In the genomic region with DNA sequence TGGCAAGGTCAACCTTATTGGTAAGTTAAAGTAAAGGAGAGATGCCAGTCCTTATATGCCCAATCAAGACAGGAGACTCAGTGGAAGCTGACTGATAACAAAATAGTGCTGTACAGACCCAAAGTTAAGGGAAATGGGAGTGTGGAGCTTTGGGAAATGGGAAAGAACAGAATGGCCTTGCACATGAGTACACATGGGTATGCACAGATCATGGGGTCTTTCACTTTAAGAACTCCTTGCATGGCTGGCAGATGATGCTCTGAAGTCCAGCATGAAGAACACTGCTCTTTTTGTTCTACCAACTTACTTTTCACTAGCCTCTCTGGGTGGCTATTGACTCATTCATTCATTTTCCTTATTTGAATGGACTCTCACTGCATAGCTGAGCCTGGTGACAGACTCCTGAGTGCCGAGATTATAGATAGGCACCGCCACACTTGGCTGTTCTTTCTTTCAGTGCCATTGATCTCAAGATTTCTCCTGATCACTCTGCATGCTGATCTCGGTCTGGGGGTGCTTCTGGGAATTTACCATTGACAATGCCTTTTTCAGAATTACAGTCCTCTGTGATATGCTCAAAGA, we compare ENCODE assay signal across 25 mouse cellular contexts.
DNase-seq lines count a peak whose midpoint lies in the region; ATAC-seq and TF ChIP-seq lines count a peak whose summit lies in the region.
"Had no signal": no experiment of that assay in that cellular context is flagged by ENCODE, and none has a peak within 500 bp of the region (broad histone marks: within the 10 kb centered on the region; RNA-seq: fewer than 3 reads in every experiment).

No protein-coding gene starts in this region.

- no peak overlapping the region for H3K4me2 ChIP-seq in midbrain, embryonic 11.5 days
- 0 out of 2 replicates have a peak overlapping the region, but pooled peaks have one; percentile 3 for H3K4me2 ChIP-seq in hindbrain, postnatal 0 days (ENCODE audit: low read depth, low read length)
- H3K4me2 ChIP-seq in neural tube, embryonic 14.5 days (ENCODE audit: low read depth, low read length) = no peak overlapping the region
- H3K4me2 ChIP-seq: neural tube, embryonic 13.5 days; stomach, embryonic 15.5 days had no signal

- no peaks in the 10 kb centered on the region for H3K27me3 ChIP-seq in midbrain, embryonic 11.5 days (ENCODE audit: control insufficient read depth, insufficient read depth, low read length)
- no peaks in the 10 kb centered on the region for H3K27me3 ChIP-seq in midbrain, embryonic 10.5 days (ENCODE audit: low read depth, poor library complexity, severe bottlenecking)
- no peaks in the 10 kb centered on the region for H3K27me3 ChIP-seq in hindbrain, postnatal 0 days (ENCODE audit: insufficient read depth, low read length)
- H3K27me3 ChIP-seq in neural tube, embryonic 14.5 days (ENCODE audit: control insufficient read depth, insufficient read depth, low read length) = no peaks in the 10 kb centered on the region
- H3K27me3 ChIP-seq: neural tube, embryonic 13.5 days; stomach, embryonic 15.5 days had no signal

- no peak for TF ChIP-seq CTCF in hindbrain, postnatal 0 days (IDR thresholded peaks at IDR 0.05; ENCODE audit: low read depth)

- no peaks in the 10 kb centered on the region for H3K36me3 ChIP-seq in midbrain, embryonic 11.5 days (ENCODE audit: control insufficient read depth, insufficient read depth, low read length)
- H3K36me3 ChIP-seq in midbrain, embryonic 10.5 days = no peaks in the 10 kb centered on the region
- H3K36me3 ChIP-seq in hindbrain, postnatal 0 days (ENCODE audit: insufficient read depth, low read length) = no peaks in the 10 kb centered on the region
- H3K36me3 ChIP-seq in neural tube, embryonic 14.5 days (ENCODE audit: control insufficient read depth, insufficient read depth, low read length) = no peaks in the 10 kb centered on the region
- H3K36me3 ChIP-seq: heart, embryonic 10.5 days; neural tube, embryonic 13.5 days; stomach, embryonic 15.5 days had no signal

- ATAC-seq in midbrain, embryonic 11.5 days (ENCODE audit: low FRiP score) = peak; percentile 70
- ATAC-seq in hindbrain, postnatal 0 days = peak; percentile 81
- ATAC-seq in neural tube, embryonic 14.5 days (ENCODE audit: low read depth) = peak; percentile 73; the same call in 1 of the 2 replicates
- ATAC-seq: activated CD4-positive, CD25-positive, alpha-beta regulatory T cell, adult 4 months; CD4-positive, CD25-positive, alpha-beta regulatory T cell, adult 4 months had no signal

- 17% methylated on average over 3 of the region's 3 CpGs for WGBS in midbrain, embryonic 11.5 days
- WGBS in midbrain, embryonic 10.5 days = 29% methylated on average over 3 of the region's 3 CpGs
- 20% methylated on average over 3 of the region's 3 CpGs for WGBS in hindbrain, postnatal 0 days
- WGBS in neural tube, embryonic 14.5 days = 17% methylated on average over 3 of the region's 3 CpGs

- H3K9ac ChIP-seq in midbrain, embryonic 11.5 days (ENCODE audit: low read length) = no peak overlapping the region
- H3K9ac ChIP-seq in hindbrain, postnatal 0 days (replicated peaks; ENCODE audit: low read length) = no peak overlapping the region
- H3K9ac ChIP-seq in neural tube, embryonic 14.5 days (replicated peaks; ENCODE audit: low read depth, low read length) = no peak overlapping the region
- H3K9ac ChIP-seq: liver, embryonic 14.5 days; neural tube, embryonic 13.5 days; stomach, embryonic 15.5 days had no signal

- peaks cover 4% of the 10 kb centered on the region for H3K4me1 ChIP-seq in midbrain, embryonic 11.5 days (ENCODE audit: control insufficient read depth, insufficient read depth, low read length)
- H3K4me1 ChIP-seq in midbrain, embryonic 10.5 days = peaks cover 7% of the 10 kb centered on the region
- H3K4me1 ChIP-seq in hindbrain, postnatal 0 days (ENCODE audit: insufficient read depth, low read length) = no peaks in the 10 kb centered on the region
- no peaks in the 10 kb centered on the region; the same call in 1 of the 2 replicates for H3K4me1 ChIP-seq in neural tube, embryonic 14.5 days (ENCODE audit: control insufficient read depth, insufficient read depth, low read length)
- H3K4me1 ChIP-seq: heart, embryonic 10.5 days; stomach, embryonic 15.5 days had no signal

- peak; percentile 8 for DNase-seq in embryo, embryonic 11 days
- no peak for DNase-seq in embryo, embryonic 9.5 days (ENCODE audit: extremely low spot score)
- DNase-seq in midbrain, embryonic 11.5 days (ENCODE audit: low spot score, missing footprints) = no peak
- DNase-seq in midbrain, embryonic 10.5 days (ENCODE audit: low spot score) = no peak
- DNase-seq in hindbrain, postnatal 0 days (ENCODE audit: low spot score) = peak; percentile 37
- DNase-seq in left cerebral cortex, postnatal 14 days (ENCODE audit: low spot score in 2 of 2) = no peak
- DNase-seq in spleen, postnatal 14 days (ENCODE audit: low spot score in 2 of 2) = no peak
- DNase-seq: adrenal gland, postnatal 25 days; cerebellum, adult 8-10 months; gastrocnemius, postnatal 36 days; kidney, adult 11 months; kidney, postnatal 10 days; layer of hippocampus, postnatal 36 days; right cerebral cortex, postnatal 25 days; thymus, adult 18-20 months; thymus, postnatal 4 days had no signal

- H3K27ac ChIP-seq in midbrain, embryonic 11.5 days (ENCODE audit: low read depth, low read length) = no peak overlapping the region
- no peak overlapping the region for H3K27ac ChIP-seq in midbrain, embryonic 10.5 days (replicated peaks)
- no peak overlapping the region for H3K27ac ChIP-seq in hindbrain, postnatal 0 days
- 0 out of 2 replicates have a peak overlapping the region, but pooled peaks have one; percentile 24 for H3K27ac ChIP-seq in neural tube, embryonic 14.5 days (ENCODE audit: low read depth, low read length)
- H3K27ac ChIP-seq: heart, embryonic 10.5 days; layer of hippocampus, adult 2 months; liver, embryonic 14.5 days; macrophage; neural tube, embryonic 13.5 days; stomach, embryonic 15.5 days had no signal

- H3K9me3 ChIP-seq in midbrain, embryonic 11.5 days (ENCODE audit: control insufficient read depth, low read length) = no peaks in the 10 kb centered on the region
- H3K9me3 ChIP-seq in midbrain, embryonic 10.5 days (replicated peaks) = no peaks in the 10 kb centered on the region
- H3K9me3 ChIP-seq in hindbrain, postnatal 0 days (ENCODE audit: low read length) = no peaks in the 10 kb centered on the region
- no peaks in the 10 kb centered on the region for H3K9me3 ChIP-seq in neural tube, embryonic 14.5 days (ENCODE audit: control insufficient read depth, low read length)
- H3K9me3 ChIP-seq: heart, embryonic 10.5 days; neural tube, embryonic 13.5 days; stomach, embryonic 15.5 days had no signal

- intact Hi-C loops in left cerebral cortex, postnatal 14 days (cut with DNase I) = no loop called here

- H3K4me3 ChIP-seq in midbrain, embryonic 11.5 days (ENCODE audit: low read depth, low read length) = no peak overlapping the region
- H3K4me3 ChIP-seq in midbrain, embryonic 10.5 days = no peak overlapping the region
- H3K4me3 ChIP-seq in hindbrain, postnatal 0 days (ENCODE audit: low read length) = no peak overlapping the region
- no peak overlapping the region for H3K4me3 ChIP-seq in neural tube, embryonic 14.5 days (ENCODE audit: low read depth, low read length)
- H3K4me3 ChIP-seq: heart, embryonic 10.5 days; layer of hippocampus, adult 2 months; neural tube, embryonic 13.5 days; stomach, embryonic 15.5 days had no signal

Comparison
In these comparisons a context has a peak if more than half of its experiments do, and no peak if none do; other contexts are left out.
1. DNase-seq: peak in embryo, embryonic 11 days (single experiment) and hindbrain, postnatal 0 days (single experiment); none in embryo, embryonic 9.5 days (single experiment), midbrain, embryonic 11.5 days (single experiment), midbrain, embryonic 10.5 days (single experiment), left cerebral cortex, postnatal 14 days (0 of 2) and spleen, postnatal 14 days (0 of 2).
2. Peak in every context shown above with its lines, with median percentiles within 50 percentile points of each other: ATAC-seq.